20 mouse cellular contexts compared by ENCODE assay signal in the genomic region with DNA sequence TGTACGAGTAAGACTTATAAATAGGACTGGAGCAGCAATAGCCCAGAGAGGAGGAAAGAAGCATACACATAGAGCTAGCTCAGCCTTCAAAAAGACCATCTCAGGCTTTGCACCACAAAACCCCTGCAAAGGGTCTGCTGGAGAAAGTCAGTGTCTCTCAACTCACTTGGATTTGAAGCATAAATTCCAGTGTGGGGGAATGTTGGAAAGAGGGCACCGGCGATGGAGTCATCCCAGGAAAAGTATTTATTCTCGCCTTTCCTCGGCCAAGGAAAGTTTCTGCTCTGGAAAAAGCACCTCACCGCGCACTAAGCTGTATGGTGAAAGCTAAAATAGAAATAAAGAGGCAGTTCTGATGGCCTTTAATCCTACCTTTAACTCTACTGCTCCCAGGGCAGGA. TPM values are rescaled to one million over a fixed set of nuclear protein-coding genes. Genes with fewer than 3 reads are reported as not detected.
"Had no signal": no experiment of that assay in that cellular context is flagged by ENCODE, and none has a peak within 500 bp of the region (broad histone marks: within the 10 kb centered on the region; RNA-seq: fewer than 3 reads in every experiment).

No protein-coding gene starts in this region.

- DNase-seq: liver, postnatal 0 days; lung, adult 2 months; lung, postnatal 14 days; lung, postnatal 36 days; thymus, adult 2 months; thymus, postnatal 25 days; thymus, postnatal 4 days had no signal

- ATAC-seq: liver, postnatal 0 days; lung, postnatal 0 days; midbrain, embryonic 13.5 days; midbrain, embryonic 15.5 days had no signal

- H3K27ac ChIP-seq: lung, embryonic 15.5 days; macrophage; midbrain, embryonic 13.5 days; midbrain, embryonic 15.5 days; neural tube, embryonic 12.5 days; stomach, embryonic 15.5 days; stomach, postnatal 0 days had no signal

- H3K4me1 ChIP-seq: lung, embryonic 15.5 days; midbrain, embryonic 13.5 days; midbrain, embryonic 15.5 days; neural tube, embryonic 12.5 days; stomach, embryonic 15.5 days had no signal

- H3K36me3 ChIP-seq: lung, embryonic 15.5 days; midbrain, embryonic 13.5 days; midbrain, embryonic 15.5 days; neural tube, embryonic 12.5 days; stomach, embryonic 15.5 days had no signal

- H3K4me3 ChIP-seq: lung, embryonic 15.5 days; megakaryocyte, embryonic 14.5 days; midbrain, embryonic 13.5 days; midbrain, embryonic 15.5 days; neural tube, embryonic 12.5 days; stomach, embryonic 15.5 days had no signal

- H3K9me3 ChIP-seq: lung, embryonic 15.5 days; megakaryocyte, embryonic 14.5 days; midbrain, embryonic 13.5 days; midbrain, embryonic 15.5 days; neural tube, embryonic 12.5 days; stomach, embryonic 15.5 days had no signal

- H3K27me3 ChIP-seq: lung, embryonic 15.5 days; midbrain, embryonic 13.5 days; midbrain, embryonic 15.5 days; neural tube, embryonic 12.5 days; stomach, embryonic 15.5 days had no signal

- H3K9ac ChIP-seq: liver, postnatal 0 days; lung, embryonic 15.5 days; midbrain, embryonic 13.5 days; midbrain, embryonic 15.5 days; neural tube, embryonic 12.5 days; stomach, embryonic 15.5 days had no signal

- H3K4me2 ChIP-seq: lung, embryonic 15.5 days; midbrain, embryonic 11.5 days; midbrain, embryonic 13.5 days; midbrain, embryonic 15.5 days; neural tube, embryonic 12.5 days; stomach, embryonic 15.5 days had no signal

RNA-seq across cellular contexts. Expression of a gene that starts 32.4 kb away (rescaled TPM):
- total RNA-seq: megakaryocyte progenitor cell, adult 5-6 weeks; monocyte, adult 5-6 weeks; neutrophil, adult 5-6 weeks had no signal
- polyA plus RNA-seq: liver, postnatal 0 days had no signal
